Mouse (Mus musculus): Measurements from ENCODE around the gene Rpl27. TPM values are rescaled to one million over a fixed set of nuclear protein-coding genes. Genes with fewer than 3 reads are reported as not detected.
"Not testable (repeated sequence)": the region's sequence is repeated elsewhere in the genome, so short reads cannot be mapped to it uniquely, and the experiment has no call there.

Rpl27 gene
- total RNA-seq, 2 experiments from 2014 or later = 55.9 to 84.8 TPM

GRCm38 (mm10) chr11:101468263-101468688 is 26.2 kb downstream of the Rpl27 start:
- DNase-seq = no peak

- no peak for DNase-seq
These were observed 26.6 kb downstream of the Rpl27 start for GRCm38 (mm10) chr11:101468731-101469130.

DNA sequence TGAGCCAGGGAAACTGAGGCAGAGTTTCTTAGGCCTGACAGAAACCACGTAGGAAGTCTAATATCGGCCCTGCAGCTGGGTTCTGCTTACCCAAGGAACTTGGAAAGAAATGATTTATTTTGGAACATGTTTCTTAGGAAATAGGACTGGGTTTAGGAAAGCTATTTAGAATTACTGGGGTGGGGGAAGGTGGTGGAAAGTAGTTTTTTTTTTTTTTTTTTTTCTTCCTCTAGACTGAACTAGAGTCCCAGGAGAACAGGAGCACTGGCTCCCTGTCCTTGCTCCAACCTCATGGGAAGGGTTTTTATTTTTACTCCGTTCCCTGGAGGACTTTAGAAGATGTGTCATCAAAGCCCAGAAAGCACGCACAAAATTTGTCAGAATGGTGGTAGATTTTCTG is 27.1 kb downstream of the Rpl27 start:
- no peak for DNase-seq

GRCm38 (mm10) chr11:101470206-101470605 is 28.1 kb downstream of the Rpl27 start:
- no peak for DNase-seq

DNA sequence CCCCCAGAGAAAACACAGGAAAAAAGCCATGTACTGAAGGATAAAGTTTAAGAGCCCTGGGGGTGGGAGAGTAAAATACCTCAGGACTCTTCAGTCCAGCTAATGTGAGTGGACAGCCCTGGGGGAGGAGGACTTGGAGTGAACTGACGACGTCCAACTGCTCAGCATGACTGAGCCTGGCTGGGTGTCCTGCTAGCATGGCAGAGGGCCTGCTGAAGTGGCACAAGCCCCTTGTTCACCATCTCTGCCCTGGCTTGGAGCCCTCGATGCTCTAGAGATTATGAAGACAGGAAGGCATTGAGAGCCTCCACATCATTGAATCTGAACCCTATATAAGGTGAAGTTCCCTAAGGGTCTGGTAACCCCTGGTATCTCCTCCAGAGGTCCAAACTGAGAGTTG is 29.8 kb downstream of the Rpl27 start:
- no peak for DNase-seq

- DNase-seq = no peak
These were observed 30.2 kb downstream of the Rpl27 start for GRCm38 (mm10) chr11:101472336-101472735.

DNA sequence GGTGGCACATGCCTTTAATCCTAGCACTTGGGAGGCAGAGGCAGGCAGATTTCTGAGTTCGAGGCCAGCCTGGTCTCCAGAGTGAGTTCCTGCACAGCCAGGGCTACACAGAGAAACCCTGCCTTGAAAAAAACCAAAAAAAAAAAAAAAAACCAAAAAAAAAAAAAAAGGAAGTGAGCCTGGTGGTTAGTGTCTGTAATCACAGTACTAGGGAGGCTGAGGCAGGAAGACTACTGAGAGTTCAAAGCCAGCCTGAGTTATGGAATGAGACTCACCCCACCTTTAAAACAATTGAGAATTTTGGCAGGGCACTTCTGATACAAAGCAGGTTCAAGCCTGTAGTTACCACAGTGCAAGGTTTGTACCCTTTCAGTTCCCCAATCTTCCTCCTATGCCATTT is 31.6 kb downstream of the Rpl27 start:
- DNase-seq = not testable (repeated sequence)

GRCm38 (mm10) chr11:101474298-101474697 is 32.2 kb downstream of the Rpl27 start:
- DNase-seq = no peak

DNA sequence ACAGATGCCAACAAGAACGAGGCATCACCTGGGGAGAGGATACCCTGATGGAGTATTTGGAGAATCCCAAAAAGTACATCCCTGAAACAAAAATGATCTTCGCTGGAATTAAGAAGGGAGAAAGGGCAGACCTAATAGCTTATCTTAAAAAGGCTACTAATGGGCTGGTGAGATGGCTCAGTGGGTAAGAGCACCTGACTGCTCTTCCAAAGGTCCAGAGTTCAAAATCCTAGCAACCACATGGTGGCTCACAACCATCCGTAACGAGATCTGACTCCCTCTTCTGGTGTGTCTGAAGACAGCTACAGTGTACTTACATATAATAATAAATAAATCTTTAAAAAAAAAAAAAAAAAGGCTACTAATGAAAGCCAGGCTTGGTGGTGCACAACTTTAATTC is 34.3 kb downstream of the Rpl27 start:
- DNase-seq = not testable (repeated sequence)

DNA sequence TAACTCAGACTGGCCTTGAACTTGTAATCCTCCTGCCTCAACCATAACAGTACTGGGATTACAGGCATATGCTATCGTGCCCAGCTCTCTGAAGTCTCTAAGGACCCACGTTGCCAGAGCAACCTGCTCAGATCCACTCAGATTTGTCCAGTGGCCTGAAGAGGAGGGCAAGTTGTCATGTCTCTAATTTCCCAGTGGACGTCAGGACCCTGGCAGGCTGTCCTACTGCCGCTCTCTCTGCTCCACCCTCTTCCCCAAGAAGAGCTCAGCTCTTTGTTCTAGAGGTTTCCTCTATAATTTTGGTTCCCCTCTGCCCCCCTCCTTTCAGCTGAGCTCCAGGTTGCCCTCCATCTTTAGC is 35.1 kb downstream of the Rpl27 start:
- DNase-seq = no peak

DNA sequence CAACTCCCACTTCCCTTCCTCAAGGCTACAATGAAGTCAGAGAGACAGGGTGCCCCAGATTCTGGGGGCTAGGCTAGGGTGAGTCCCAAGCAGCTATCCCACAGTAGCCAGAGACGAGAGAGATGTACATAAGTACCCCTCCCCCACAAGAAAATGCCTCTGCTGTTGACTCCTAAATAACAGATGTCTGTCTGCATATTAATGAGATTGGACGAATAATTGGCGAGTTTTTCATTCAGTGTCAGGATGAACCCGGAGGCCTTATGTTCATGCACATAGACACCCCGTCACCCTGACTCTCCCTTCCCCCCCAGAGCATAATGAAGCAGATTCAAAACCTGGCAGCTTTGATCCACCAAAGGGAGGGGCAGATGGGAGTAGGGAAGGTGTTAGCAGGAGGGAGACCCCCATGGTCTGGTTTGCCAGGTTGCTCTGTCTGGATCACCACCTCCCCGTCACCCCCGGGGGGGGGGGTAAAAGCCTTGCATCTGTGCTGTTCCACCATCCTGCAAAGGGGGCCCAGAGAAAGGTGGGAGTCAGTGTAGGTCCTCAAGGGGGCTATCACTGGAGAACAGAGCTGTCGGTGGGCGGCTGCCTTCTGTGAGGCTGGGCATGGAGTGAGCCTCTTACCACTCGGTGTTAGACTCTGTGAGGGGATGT is 35.6 kb downstream of the Rpl27 start:
- DNase-seq = no peak

DNA sequence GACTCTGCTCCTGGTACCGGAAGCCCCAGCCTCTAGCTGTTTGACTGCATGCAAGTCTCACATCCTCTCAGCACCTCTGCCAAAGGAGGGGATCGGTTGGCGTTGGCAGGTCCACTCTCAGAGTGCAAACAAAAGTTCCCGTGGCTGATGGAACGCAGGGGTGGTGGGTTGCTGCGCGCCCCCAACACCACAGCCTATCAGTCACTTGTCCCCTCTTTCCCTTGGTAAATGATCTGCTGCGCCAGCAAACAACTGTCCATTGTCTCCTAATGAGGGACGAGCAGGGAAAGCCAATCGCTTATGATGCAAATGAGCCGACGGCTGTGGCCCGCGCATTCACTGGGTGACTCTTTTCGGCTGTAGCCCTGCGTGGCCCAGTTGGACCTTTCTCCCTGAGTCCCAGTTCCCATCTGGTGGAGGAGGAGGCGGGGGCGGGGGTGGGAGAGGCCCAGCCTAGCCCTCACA is 37.1 kb downstream of the Rpl27 start:
- no peak for DNase-seq

GRCm38 (mm10) chr11:101480912-101481311 is 38.8 kb downstream of the Rpl27 start:
- DNase-seq = no peak

DNA sequence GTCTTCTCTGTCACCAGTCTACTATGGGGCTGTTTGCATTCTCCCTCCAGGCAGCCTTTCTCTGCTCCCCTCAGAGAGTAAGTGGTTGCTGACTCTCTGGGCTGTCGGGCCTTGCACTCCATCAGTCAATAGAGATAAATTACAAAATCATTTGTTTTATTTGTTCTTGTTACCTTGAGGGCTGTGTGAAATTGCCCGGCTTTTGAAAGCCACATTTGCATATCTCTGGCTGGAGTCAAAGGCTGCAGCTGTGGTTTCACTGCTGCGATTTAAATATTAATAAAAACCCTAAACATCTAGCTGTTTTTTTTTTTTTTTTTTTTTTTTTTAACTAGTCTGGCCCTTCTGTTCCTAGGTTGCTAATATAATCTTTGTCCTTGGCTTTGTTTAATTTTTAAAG is 41.7 kb downstream of the Rpl27 start:
- no peak for DNase-seq

GRCm38 (mm10) chr11:101484245-101484644 is 42.1 kb downstream of the Rpl27 start:
- no peak for DNase-seq

DNA sequence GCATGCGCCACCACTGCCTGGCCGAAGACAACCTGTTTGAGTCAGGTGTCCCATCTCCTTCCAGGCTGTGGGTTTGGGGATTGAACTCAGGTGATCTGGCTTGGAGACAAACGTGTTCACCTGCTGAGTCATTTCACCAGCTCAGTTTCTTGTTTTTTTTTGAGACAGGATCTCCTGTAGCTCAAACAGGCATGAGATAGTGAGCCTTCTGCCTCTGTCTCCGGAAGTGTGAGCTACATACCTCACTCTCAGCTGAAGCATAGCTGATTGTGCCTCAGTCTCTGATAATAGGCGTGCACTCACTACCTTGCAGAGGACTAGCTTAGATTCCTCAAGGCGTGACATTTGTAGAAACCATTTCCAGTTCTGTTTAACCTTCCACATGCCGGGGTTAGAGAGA is 42.7 kb downstream of the Rpl27 start:
- DNase-seq = no peak

GRCm38 (mm10) chr11:101485509-101486028 is 43.5 kb downstream of the Rpl27 start:
- DNase-seq = no peak

GRCm38 (mm10) chr11:101486126-101486525 is 44.0 kb downstream of the Rpl27 start:
- no peak for DNase-seq

Small RNA genes lying within 50 kb of the gene (microRNA-seq; reads per million reads assigned to microRNA genes)
- 1.0 to 1.9 reads per million in 2 experiments for gene Mir6929

Other genes with a start within 250 kb of the Rpl27 start
- 10 to 100 TPM; 17.2 to 17.7 TPM for gene Ezh1, start 215.8 kb upstream of the Rpl27 start, total RNA-seq (2021)
- gene Ramp2, start 196.3 kb upstream of the Rpl27 start, total RNA-seq (2021) = 10 to 100 TPM; 70.5 to 72.8 TPM
- 10 to 100 TPM; 40.1 to 44.3 TPM for gene Vps25, start 188.6 kb upstream of the Rpl27 start, total RNA-seq (2021)
- 1 to 10 TPM in 1 of 2 experiments, under 1 TPM in 1; 0.35 to 1.4 TPM for gene Wnk4, start 181.7 kb upstream of the Rpl27 start, total RNA-seq (2021)
- gene Cntd1, start 163.3 kb upstream of the Rpl27 start, total RNA-seq (2021) = under 1 TPM; 0.14 to 0.18 TPM
- 10 to 100 TPM; 66.3 to 74.5 TPM for gene Coa3, start 163.2 kb upstream of the Rpl27 start, total RNA-seq (2021)
- gene Becn1, start 140.0 kb upstream of the Rpl27 start, total RNA-seq (2021) = 10 to 100 TPM; 74.5 to 76.9 TPM
- 10 to 100 TPM; 72.4 TPM for gene Psme3, start 126.1 kb upstream of the Rpl27 start, total RNA-seq (2021)
- 1 to 10 TPM; 1.7 to 2.3 TPM for gene Aoc2, start 117.2 kb upstream of the Rpl27 start, total RNA-seq (2021)
- gene Aoc3, start 111.7 kb upstream of the Rpl27 start, total RNA-seq (2021) = 10 to 100 TPM; 25.2 to 31.0 TPM
- gene G6pc, start 74.7 kb upstream of the Rpl27 start, total RNA-seq (2021) = under 1 TPM in 1 of 2 experiments, not detected in 1; 0.14 TPM
- 10 to 100 TPM; 17.4 to 17.6 TPM for gene Aarsd1, start 24.7 kb upstream of the Rpl27 start, total RNA-seq (2021)
- gene Gm27029, start 17.5 kb upstream of the Rpl27 start, total RNA-seq (2021) = 1 to 10 TPM; 3.5 to 5.2 TPM
- gene Rundc1, start 17.2 kb upstream of the Rpl27 start, total RNA-seq (2021) = 1 to 10 TPM; 6.5 to 6.8 TPM
- gene Ptges3l, start 17.0 kb upstream of the Rpl27 start, total RNA-seq (2021) = 100 to 1,000 TPM in 1 of 2 experiments, 10 to 100 TPM in 1; 90.6 to 101 TPM
- gene Ifi35, start 6.1 kb downstream of the Rpl27 start, total RNA-seq (2021) = 1 to 10 TPM; 6.6 to 7.2 TPM
- 1 to 10 TPM; 5.0 to 5.8 TPM for gene Rnd2, start 22.7 kb downstream of the Rpl27 start, total RNA-seq (2021)
- gene Vat1, start 23.9 kb downstream of the Rpl27 start, total RNA-seq (2021) = 10 to 100 TPM; 39.4 to 50.2 TPM
- gene Brca1, start 109.7 kb downstream of the Rpl27 start, total RNA-seq (2021) = 1 to 10 TPM; 1.9 to 4.6 TPM
- gene Nbr1, start 109.9 kb downstream of the Rpl27 start, total RNA-seq (2021) = 10 to 100 TPM; 73.1 to 81.8 TPM
- 1 to 10 TPM; 2.4 to 2.9 TPM for gene Tmem106a, start 139.9 kb downstream of the Rpl27 start, total RNA-seq (2021)
- not detected for gene Gm11634, start 157.0 kb downstream of the Rpl27 start, total RNA-seq (2021)
- gene Rdm1, start 184.9 kb downstream of the Rpl27 start, total RNA-seq (2021) = 10 to 100 TPM; 18.0 to 20.9 TPM
- 10 to 100 TPM in 1 of 2 experiments, 1 to 10 TPM in 1; 7.1 to 10.7 TPM for gene Arl4d, start 223.2 kb downstream of the Rpl27 start, total RNA-seq (2021)

All from gastrocnemius, postnatal 10 days (tissue).